Mouse (Mus musculus) adrenal gland, postnatal 10 days (tissue): ENCODE measurements around the gene Apol7e. TPM values are rescaled to one million over a fixed set of nuclear protein-coding genes. Genes with fewer than 3 reads are reported as not detected.
A peak's percentile ranks its signal among the peaks of the same experiment; 100 is the strongest.
"Not testable (repeated sequence)": the region's sequence is repeated elsewhere in the genome, so short reads cannot be mapped to it uniquely, and the experiment has no call there.

Source experiments
- DNase-seq: peaks from one replicate; pipeline ENCODE4 v3.0.0; 2021; ENCODE audit warnings: mixed read lengths
- total RNA-seq, 2 experiments: library from RNA; stranded (reverse); gene quantifications; 2 replicates each; pipeline ENCODE4 v1.2.3; 2021

The Apol7e gene
- total RNA-seq, 2 experiments from 2014 or later = 0.18 to 0.48 TPM

DNA sequence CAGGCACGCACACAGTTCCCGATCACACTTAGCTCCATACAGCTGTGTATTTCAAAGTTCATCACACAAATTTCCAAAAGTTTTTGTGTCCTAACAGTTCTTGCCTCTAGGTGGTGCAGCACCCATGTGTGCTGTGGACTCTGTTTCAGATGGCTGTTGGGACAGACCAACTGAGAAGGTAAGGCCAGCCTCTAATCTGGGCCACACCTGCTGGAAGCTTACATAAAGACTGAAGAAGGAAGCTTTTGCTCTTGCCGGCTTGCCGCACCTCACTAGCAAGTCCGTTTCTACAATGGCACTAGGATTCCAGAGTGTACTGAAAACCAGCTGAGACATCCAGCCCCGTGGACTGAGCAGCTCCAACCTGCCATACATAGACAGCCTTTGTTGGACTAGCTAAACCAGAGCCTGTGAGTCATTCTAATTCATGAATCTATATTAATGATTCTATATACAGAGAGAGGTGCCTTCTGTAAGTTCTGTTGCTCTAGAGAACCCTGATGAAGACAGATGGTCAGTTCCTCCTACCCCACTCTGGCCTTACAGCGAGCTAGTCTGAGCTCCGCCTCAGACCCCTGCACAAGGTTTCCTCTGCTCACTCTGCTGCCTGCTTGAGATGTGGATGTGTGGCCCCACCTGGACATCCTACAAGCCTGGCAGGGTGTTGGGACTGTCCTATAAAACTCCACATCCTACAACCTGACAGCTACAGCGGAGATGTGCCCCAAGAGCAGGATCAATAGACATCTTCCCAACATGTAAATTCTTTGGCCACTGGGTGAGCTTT lies 42.0 kb downstream of the Apol7e start:
- no peak for DNase-seq

DNA sequence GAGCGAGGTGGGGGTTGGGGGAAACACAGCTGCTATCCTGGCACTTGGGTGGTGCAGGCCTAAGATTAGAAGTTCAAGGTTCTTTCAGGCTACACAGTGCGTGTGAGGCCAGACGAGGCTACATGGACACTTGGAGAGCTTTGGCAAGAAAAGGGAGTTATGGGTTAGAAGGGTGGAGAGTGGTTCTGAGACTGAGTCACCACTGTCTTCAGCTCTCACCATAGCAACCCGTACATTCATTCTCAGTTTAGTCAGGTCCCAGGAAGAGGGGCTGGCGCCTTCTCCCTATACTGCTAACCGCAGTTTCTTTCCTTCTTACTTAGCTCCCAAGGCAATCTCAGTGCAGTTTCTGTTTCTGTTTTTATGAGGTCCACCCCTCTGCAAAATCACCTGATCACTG lies 42.9 kb downstream of the Apol7e start:
- DNase-seq = not testable (repeated sequence)

DNA sequence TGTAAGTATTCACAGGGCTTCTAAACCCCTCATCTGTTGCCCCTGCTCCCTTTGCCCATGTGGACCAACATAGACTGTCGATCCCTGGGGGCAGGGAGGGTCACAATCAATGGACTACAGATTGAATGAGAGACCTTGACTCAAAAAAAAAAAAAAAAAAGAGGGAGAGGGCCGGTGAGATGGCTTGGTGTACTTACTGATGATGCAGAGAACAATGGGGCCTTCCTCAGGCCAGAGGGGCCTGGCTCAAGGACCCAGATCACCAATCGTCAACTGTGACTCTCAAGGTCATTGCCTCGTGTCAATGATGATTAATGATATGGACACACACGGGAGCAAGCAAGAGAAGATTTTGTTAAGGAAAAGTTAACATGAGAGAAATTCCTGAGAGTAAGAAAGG lies 46.0 kb downstream of the Apol7e start:
- DNase-seq = no peak

DNA sequence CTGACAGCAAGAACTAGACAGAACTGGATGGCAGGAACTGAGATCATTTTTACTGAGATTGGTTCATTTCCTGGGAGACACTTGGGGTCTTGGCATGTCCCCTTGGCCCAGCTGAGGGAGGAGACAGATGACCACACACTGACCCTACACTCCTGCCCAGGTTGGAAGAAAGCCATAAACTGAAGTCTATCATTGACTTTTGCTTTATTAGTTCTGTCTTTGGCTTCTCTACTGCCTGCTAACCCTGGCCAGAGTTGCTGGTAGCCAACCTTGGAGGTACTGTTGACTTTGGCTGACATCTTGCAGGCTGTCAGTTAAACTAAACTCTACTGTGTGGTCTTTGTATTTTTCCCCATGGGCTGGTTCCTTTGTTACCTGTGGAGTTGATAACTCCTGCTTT lies 46.4 kb downstream of the Apol7e start:
- no peak for DNase-seq

DNA sequence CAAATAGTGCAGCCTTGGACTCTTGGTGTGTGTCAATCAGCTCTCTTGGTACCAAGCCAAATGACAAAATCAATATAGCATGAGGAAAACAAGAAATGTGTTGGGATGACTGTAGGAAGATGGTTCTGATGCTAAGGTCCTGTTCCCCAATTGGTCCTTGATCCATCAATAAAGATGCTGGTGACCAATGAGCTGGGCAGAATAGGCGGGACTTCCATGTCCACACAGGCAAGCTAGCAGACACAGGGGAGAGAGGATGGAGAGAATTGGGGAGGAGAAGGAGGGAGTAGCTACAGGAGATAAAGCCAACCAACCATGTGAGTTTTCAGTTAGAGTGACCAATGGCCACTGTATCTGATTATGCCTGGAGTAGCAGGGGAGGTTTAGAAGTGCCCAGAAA lies 47.7 kb downstream of the Apol7e start:
- no peak for DNase-seq

DNA sequence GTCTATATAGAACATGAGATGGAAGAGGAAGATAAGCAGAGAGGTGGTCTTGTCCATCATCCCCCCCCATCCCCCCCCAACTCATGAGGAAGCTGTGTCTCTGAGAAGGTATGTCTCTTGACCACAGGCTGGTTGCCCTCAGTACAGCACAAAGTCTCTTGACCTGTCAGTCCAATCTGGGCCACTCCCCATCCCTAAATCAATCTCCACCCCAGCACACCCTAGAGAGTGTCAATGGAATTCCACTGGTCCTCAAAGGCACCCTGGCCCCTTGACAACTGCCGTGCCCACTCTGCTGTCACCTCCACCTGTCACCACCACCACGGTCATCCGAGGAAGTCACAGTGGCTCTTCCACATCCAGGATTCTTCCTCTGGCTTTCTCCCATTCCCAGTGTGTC lies 49.8 kb downstream of the Apol7e start:
- DNase-seq = no peak

DNA sequence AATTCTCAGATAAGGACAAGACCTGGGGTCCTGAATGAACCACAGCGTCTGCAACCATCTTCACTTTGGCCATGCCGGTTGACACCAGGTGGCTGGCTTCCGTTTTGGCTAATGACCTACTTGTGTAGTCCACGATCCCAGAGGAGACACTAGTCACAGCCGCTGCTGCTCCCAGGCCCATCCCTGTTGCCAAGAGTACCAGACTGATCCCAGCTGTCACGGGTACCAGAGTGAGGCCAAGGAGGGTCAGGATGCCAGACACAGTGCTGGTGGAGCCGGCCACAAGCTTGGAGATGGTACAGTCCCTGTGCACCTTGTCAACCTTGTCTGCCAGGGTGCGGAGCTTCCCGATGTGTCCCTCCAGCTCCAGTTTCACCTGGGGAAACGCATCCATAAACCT lies 51.1 kb downstream of the Apol7e start:
- DNase-seq = no peak

DNA sequence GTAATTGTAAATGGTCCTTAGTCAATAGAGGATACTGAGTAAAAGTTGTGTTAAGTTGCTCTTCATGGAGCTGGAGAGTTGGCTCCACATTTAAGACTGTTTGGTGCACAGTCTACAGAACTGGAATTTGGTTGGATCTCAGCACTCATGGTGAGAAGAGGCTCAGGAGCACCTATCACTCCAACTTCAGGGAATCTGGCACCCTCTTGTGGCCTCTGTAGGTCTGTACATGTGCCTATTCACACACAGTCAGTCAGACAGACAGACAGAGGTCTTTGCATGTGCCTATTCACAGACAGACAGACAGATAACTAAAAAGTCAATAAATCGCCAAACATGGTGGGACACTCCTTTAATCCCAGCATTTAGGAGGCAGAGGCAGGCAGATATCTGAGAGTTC lies 51.8 kb downstream of the Apol7e start:
- DNase-seq = peak; percentile 65

DNA sequence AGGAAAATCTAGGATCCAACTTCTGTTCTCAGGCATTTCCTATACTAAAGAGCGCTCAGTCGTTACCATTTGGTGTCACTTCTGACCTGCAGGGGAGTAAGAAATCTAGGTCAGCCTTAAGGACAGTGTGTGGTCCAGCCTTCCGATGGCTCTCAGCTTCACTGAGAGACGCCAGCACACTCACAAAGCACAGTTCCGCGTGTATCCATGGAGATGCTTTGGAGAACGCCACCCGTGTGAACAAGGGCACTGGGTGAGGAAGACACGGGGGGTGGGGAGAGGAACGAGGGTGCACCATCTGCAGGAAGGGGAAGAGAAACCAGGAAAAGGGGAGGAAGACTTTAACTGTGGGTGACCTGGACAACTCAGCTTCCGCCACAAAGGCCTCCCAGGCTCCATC lies 53.8 kb downstream of the Apol7e start:
- no peak for DNase-seq

DNA sequence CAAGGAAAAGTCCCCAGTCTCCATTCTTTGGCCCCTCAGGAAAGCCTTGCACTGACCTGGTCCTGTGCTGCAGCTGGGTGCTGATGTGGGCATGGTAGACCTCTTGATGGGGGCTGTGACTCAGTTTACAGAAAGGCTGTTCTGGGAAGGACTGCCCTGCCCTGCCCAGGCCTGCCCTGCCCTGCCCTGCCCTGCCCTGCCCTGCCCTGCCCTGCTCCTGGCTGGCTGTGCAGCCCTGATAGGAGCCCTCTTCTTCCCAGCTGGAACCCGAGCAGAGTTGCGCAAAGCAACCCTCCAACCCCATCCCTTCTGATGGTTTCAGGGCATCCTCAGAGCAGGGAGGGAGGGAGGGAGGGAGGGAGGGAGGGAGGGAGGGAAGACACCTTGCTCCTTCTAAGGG lies 56.5 kb downstream of the Apol7e start:
- DNase-seq = no peak

DNA sequence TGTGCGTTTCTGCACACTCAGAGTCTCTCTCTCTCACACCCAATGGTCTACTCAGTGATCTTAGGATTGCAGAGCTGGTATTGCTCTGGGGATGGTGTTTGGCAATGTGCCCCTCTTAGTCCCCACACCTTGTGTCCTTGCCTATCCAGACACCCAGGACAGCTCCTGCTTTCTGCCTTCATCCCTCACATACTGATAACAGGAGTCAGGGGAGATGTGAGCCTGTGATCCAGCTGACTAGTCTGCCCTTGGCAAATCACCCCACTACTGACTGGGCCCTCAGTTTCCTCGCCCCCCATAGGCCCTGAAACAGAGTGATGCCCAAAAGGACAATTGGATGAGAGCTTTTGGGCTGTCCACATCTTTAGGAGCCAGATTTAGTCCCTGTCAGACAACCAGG lies 57.4 kb downstream of the Apol7e start:
- no peak for DNase-seq

DNA sequence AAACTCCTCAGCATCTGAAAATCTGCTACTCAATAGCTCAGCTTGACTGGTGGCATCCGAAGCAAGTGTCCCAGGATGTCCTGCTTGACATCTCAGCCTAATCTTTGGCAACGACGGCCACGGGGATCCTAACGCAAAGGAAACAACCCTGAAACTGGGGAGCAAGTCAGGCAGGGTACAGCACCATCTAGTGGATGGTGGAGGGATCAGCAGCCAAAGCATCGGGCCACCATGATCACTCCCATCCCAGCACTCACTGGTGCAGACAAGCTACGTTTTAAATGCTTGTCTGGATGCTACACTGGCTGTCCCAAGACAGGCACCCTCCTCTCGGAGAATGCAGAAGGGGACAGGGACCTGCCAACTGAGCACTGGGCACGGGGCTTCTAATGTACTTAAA lies 58.2 kb downstream of the Apol7e start, which contains the start of gene Apol8:
Gene Apol8, minus strand, starts transcription at position 156 of the 400 bp plus-strand sequence.
- peak; percentile 68 for DNase-seq

DNA sequence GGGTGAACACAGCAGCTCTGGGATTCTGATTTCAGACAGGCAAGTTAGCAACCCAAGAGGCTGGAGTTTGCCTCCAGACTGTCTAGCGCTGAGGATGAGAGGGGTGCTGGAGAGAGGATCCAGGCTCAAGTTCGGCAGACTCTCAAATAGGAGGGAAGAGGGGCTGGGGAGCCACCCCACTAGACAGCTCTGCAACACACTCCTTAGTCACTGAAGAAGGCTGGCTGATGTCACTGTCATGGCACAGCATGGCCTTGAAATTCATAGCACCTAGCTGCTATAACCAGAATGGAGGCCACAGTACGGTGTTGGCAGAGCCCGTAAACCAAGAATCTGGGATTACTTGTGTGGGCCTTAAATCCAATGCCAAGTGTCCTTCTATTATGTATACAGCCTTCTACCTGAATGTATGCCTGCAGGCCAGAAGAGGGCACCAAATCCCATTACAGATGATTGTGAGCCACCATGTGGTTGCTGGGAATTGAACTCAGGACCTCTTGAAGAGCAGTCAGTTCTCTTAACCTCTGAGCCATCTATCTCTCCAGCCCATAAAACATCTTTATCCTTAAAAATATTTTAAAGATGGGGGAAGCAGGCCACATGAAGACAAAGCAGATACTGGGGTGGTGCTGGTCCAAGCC lies 59.0 kb downstream of the Apol7e start:
- no peak for DNase-seq

DNA sequence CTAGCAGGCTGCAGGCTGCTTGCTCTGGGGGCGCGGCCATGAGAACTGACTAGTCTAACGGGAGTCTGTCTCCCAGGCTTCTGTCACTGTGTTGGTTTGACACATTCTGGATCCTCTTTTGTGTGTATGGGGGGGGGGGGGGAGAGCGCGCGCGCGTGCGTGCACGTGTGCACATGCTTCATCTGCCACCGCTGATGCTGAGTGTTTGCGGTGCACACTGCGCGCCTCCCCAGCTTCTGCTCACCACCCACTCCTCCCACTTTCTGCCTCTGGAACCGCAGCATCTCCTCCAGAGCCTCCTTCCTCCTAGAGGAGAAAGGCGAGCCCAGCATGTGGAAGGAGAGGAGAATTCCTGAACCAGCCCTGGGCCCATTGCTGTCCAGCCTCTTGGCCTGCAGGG lies 61.4 kb downstream of the Apol7e start:
- no peak for DNase-seq

DNA sequence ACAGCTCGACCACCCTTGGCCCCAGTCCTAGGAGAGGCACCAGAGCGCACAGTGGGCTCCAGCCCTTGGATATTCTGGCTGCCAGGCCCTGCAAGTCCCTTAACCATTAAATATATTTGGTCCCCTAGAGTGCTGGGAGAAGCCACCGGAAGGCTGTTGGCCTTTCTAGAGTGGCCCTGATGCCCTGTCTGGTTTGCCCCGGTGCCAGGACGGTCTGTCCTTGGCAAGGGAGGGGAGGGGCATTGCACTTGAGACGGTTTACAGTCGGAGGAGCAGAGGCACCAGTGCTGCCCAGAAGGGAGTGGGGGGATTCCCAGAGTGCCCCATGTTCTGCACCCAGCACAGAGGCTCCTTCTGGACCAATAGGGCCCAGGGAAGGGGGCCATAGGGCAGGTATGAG lies 62.4 kb downstream of the Apol7e start:
- peak; percentile 77 for DNase-seq

DNA sequence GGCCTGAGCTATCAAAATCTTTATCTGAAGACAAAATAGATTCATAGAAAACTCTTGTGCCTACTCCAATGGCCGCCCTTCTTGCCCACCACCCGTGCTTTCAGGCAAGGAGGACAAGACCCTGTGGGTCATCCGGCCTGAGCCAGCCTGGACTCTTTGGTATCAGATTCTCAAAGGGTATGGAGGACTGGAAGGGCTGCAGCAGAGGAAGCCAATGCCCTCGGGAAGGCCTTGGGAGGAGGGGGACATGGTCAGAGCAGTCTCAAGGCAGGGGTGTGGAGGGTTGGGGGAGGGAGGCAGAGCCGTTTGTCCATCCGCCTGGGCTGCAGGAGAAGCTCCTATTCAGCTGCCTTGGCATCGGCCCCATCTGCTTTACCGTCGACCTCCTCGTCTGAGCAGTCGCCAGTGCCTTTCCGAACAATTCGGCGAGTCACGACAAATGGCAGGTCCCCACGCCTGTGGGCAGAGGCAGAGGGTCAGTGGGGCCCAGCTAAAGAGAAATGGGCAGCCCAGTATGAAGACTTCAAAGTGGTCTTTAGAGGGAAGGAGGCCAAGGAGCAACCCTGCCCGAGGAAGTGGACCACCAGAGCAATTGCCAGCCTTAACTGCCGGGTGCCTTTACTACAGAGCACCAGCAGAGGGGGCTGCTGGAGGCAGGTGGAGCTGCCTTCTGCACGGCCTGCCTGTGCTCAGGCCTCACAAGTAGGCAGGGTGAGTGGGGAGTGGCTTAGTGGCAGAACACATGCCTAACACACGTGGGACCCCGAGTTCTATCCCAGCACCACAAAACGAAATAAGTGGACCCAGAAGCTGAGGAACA lies 63.1 kb downstream of the Apol7e start:
- peak; percentile 67 for DNase-seq

DNA sequence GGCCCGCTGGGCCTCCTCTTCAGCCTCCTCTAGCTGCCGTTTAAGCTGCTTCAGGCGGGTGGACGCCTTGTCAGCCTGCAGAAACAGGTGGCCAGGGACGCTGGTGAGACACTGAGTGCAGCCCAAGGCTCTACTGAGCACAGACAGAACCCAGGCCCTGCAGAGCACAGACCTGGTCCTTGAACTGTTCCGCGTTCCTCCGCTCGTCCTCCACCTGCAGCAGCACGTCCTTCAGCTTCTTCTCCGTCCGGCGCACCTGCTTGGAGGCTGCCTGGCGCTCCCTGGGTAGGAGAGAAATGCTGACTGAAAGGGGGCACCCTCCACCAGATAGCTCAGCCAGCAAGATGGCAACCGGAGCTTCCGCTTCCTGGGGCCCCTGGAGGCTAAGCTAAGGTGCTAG lies 64.4 kb downstream of the Apol7e start:
- no peak for DNase-seq

DNA sequence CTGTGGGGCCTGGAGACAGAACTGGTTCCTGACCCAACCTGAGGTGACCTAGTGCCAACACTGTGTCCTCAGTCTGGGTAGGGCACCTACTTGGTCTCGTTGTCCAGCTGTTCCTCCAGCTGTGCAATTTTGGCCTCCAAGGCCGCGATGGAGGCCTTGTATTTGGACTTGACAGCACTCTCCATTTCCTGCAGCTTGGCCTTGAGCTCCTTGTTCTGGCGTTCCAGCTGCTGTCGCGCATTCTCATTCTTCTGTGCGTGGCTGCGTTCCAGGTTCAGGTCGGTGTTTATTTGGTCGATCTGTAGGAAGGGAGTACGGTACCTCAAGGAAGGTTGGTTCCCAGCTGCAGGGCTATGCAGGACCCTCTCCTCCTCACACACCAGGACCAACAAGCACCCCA lies 65.0 kb downstream of the Apol7e start:
- DNase-seq = peak; percentile 62

DNA sequence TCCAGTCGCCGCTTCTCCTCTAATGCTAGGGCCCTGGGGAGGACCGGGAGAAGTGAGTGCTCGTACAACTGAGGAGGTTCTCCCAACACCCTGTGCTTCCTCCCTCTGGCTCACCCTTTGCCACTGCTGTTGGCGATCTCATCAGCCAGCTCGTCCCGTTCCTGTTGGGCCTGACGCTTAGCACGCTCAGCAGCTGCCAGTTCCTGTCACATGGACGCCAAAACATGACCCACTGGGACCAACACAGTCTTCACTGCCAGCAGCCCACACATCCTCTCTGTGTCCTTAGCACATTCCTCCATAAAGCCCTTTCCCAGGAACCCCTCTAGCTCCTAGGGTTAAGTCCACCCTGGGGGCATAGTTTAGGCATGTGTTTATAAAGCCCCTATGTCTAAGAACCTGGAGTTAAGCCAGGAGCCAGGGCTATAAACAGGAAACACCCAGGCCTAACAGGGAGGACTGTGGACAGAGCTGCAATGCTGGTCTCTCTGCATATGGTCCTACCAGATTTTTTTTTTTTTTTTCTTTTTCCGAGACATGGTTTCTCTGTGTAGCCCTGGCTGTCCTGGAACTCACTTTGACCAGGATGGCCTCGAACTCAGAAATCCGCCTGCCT lies 65.8 kb downstream of the Apol7e start:
- peak; percentile 73 for DNase-seq

DNA sequence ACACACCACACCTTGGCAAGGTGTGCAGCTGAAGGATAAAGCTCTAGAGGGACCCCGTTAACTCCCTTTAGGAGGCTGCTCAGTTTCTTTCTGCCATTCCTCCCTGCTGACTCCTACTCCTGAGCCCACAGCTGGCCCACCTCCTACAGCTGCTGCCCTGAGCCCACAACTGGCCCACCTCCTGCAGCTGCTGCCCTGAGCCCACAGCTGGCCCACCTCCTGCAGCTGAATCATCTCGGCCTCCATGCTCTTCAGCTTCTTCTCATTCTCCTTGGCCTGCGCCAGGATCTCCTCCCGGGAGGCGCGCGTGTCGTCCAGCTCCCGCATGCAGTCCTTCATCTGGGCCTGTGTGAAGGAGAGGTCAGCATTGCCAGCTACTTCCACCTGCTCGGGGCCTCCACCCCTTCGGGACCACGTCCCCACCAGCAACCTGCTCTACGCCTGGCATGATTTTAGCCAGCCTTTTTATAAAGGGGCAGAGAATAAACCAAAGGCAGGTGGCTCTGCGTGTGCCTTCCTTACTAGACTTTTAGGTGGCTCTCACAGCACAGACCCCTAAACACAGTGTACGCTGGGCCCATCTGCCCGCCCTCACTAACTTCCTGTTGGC lies 66.9 kb downstream of the Apol7e start:
- DNase-seq = no peak

DNA sequence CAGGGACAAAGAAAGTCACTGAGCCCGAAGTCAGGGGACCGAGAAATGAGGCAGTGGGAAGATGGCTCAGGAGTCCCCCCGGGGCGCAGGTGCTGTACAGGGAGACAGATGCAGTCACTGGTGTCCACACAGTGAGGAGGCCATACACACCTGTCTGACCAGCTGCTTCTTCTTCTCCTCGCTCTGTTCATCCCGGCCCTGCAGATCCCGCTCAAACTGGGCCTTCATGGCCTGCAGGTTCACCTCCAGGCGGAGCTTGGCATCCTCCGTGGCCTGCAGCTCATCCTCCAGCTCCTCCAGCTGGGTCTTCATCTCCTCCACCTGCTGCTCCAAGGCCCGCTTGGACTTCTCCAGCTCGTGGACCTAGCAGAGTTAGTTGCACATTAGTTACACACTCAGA lies 68.3 kb downstream of the Apol7e start:
- DNase-seq = no peak
